Mouse (Mus musculus): ENCODE data around the gene Dennd1a. TPM values are rescaled to one million over a fixed set of nuclear protein-coding genes. Genes with fewer than 3 reads are reported as not detected.

Dennd1a gene
- polyA plus RNA-seq, 2 experiments from 2014 or later = 8.8 to 13.4 TPM

DNA sequence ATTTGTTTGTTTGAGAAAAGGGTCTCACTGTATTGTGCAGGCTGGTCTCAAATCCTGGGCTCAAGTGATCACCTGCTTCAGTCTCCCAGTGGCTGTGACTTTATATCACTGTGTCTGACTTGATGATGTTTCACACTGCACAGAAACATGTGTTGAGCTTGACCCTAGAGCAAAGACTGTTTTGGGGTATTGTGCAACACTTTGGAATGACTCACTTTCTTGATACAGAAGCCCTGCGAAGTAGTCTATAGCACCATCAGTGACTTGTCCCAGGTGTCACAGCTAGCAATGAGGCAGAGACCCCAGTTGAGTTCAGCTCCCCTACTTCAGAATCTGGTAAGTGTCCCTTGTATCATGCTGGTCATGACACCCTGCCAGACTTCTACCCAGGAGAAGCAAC is 429.7 kb downstream of the Dennd1a start:
- no peak for ATAC-seq

DNA sequence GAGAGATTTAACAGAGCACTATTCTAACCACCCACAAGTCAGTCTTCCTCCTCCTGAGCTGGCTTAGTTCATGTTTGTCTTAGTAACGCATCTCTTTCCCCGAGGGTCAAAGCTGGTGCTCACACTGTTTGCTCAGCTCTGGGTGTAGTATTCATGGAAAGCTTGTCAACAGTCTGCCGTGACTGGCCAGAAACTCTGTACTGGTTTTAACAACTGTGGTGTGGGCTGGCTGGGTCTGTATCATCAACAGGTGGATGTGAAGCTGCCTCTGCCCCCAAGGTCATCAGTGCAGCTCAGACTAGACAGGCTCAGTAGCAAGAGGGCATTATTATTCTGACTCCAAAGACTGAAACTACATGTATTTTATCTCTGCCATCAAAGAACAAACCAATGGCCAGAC is 430.2 kb downstream of the Dennd1a start:
- no peak for ATAC-seq

DNA sequence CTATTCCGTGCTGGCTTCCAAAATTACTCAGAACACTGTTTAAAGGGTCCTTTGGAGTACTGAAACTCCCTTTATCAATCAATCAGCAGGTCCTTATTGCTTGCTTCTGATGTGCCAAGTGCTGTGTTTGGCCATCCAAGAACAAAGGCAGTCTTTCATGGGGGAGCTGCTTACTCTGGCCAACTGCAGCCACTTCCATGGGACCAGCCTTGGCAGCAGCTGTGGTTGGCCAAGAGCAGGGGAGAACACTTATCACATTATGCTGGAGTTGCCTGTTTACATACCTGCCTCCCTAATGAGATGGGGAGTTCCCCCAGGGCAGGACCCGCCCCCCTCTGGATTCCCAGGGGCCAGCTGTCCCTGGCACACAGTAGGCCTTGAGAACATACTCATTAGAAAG is 432.0 kb downstream of the Dennd1a start:
- no peak for ATAC-seq

DNA sequence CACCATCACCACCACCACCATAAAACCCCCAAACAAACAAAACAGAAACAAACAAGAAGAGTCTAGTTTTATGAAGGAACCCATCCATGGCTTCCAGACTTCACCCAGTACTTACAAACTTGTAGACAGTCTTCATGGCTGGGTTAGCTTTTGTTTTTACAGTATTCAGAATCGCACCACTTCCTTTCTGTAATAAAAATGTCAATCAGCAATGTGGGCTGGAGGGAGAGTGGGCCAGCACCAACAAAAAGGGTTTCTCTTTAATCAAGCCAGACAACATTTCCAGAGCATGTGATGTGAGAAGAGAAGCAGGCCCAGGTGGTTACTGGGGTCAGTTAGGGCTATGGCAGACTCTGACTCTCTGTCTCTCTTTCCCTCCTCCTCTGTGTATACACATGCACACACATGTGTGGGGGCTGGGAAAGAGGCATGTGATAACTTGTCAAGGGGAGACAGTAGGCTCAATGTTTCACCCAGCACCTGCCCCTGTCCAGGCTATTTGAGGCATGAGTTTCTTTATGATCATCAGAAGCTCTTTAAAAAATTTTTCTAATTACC is 433.2 kb downstream of the Dennd1a start:
- no peak for ATAC-seq

DNA sequence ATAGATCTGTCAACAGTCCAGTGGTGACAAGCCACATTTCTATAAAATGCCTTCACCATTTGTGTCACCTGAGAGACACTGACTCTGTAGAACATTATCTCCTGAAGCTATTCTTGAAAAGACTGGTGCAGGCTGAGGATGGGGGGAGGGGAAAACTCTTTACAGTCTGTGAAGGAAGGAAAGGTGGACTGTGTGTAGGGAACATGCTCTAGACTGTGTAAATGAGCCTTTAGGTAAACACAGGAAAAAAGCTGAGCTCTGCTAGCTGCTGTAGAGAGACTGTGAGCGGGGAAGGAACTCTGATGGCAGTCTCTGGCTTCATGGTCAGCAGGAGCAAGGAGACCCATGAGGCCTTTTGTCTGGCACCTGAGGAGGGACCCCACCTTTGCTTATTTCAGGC is 436.6 kb downstream of the Dennd1a start:
- no peak for ATAC-seq

DNA sequence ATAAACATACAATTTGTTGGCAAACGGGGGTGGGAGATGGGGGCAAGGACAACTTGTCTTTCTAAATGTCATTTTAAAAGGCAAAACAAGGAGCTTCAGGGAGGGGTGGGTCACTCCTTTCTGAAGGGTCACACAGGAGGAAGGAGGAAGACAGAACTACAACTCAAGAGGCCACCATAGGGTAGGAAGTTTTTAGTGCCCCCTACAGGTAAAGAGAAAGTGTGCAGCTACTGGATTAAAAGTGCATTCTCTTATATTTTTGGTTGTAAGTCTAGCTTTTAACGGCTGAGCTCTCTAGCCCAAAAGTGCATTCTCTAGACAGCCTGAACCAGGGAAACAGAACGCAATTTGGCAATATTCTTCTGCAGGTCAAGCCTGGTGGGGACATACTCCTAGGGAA is 437.8 kb downstream of the Dennd1a start:
- ATAC-seq = no peak

DNA sequence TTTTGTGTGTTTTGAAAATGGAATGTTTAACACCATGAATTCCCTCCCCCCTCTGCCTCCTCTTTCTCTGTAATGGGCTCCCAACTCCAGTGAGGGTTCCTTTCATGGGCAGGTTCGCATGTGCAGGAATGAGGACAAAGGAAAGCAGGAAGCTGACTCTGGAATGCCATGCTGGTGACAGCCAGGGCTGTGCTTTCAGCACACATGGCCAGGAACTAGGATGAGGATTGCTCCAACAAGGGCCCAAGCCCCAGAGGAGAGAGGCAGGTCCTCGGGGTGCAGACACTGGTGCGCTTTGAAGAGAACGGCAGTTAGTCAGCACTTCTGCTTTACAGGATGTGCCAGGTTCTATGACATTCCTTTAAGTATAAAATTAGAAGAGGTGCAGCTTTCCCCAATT is 444.5 kb downstream of the Dennd1a start:
- no peak for ATAC-seq

DNA sequence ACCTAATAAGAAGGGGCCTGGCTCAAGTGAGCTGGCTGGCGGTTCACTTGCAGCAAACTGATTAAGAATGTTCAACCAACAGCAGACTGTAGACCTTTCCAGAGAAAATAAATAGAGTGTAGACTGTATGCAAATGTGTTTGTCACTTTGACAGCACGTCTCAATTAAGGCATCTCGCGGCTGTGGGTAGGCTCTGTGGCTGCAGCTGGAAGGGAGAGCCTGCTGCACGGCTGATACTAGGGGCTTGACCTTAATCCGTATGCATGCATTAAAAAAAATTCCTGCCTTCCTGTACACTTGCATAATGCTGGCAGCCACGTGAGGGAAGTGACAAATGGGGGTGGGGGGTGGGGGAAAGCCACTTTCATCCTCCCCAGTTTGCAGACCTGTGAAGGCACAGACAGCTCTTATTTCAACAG is 445.0 kb downstream of the Dennd1a start:
- no peak for ATAC-seq

DNA sequence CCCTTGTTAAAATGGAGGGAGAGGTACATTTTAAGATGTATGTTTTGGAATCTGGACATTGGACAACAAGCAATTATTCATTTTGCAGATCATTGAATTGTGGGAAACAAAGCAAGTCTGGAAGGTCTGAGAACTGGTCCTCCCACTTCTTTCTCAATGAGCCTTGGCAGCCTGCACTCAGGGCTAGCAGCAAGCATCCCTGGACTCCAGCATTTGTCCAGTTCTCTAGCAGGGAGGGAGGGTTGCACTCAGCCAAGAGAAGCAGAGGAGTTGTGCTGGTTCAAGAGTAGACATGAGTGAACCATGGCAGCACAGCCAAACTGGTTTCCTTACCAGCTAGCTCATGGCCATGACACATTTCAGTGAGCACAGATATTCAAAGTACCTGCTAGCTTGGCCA is 447.3 kb downstream of the Dennd1a start:
- ATAC-seq = no peak

DNA sequence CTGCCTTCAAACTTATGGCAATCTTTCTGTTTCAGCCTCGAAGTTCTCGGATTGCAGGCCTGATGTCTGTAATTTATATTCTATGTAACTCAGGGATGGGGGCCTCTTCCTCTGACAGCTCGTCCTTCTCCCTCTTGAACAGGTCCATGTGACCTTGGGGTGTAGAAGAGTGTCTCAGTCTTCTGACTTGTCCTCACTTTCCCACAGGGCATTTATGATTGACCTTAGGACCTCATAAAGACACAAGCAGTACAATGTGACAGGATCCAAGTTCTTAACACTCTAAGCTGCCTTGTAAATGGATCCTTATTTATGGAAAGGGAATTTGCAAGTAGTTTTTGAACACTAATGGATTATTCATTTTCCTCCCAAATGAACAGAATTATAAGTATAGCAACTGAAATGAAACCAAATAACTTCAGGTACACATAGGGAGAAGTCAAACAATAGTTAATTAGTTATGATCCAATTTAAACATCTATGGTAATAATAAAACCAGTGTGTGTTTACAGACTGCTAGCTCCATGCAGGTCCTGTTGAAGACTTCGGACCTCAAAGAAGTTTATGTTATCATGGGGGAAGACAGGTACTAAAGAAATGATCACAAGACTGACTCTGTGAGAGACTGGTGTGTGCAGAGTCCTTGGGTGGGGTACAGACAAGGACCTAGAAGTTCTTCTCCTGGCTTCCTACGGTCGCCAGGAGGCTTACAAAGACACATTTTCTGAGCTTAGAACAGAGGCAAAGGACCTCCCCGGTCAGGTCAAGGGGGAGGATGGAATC is 448.8 kb downstream of the Dennd1a start:
- ATAC-seq = no peak

DNA sequence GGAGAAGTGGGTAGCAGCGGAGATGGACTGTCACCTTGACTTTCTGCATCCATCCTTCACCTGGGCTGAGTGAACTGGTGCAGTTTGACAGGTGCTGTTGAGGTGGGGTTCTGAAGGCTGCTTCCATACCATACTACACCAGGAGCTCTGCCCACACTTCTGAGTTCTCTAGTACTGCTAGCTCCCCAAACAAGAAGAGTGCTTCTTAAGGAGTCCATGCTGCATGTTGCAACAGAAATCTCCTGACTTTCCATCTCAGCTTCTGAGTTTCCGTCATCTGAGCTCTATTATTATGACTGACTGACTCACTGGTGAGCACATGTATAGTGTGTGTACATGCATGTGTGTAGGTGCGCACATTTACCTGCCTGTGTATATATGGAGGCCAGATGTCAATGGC is 449.6 kb downstream of the Dennd1a start:
- no peak for ATAC-seq

DNA sequence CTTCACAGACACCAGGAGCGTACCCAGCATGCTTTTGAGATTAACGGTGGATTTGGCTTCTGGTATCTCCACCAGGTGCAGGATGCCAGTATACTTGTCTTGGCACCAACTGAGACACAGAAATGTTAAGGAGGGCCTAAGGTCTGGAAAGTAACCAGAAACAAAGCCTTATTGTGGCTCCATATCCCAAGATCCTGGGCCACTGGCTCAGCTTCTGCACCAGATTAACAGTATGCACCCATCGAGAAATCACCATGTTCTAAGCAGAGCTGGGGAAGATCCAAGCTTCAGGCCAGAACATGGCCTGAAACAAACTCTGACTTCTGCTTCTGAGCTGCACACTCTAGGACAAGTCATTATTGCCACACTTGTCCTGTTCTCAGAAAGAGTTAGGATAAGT is 450.3 kb downstream of the Dennd1a start:
- no peak for ATAC-seq

DNA sequence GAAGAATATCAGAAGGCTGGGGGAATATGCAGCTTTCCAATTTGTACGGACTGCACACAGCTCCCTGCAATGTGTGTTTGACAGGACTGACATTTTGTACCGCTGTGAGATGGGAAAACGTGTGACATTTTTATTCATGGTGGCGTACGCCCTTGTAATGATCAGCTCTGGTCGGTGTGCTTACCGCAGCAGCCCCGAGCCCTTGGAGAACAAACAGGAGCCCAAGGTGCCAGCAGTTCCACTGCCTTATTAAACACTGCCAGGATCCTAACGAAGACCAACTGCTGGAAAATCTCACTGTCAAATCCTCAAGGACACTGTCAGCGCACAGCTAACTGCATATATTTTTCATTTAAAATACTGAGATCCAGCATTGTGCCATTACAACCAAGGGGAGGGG is 454.9 kb downstream of the Dennd1a start:
- ATAC-seq = no peak

DNA sequence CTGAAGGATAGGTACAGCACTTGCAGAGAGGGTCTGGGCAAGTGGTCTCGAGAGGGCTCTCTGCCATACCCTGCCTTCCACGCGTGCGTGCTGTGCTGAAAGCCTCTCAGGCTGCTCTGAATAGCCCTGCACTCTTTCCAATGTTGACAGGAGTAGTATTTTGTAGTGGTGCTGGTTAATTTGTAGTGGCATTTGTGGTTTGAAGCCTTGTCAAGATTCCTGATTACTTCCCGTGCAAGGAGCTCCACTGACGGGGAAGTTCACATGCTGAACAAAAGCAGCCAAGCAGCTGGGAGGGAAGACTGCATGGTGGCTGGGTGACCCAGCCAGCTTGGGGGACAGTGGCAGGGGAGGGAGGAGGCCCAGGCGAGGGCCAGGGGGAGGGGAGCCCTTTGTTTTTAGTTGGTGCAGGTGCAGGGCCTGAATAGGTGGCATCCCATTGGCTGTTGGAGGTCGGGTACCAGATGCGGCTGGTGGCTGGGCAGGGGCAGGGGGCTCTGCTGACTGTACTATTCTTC is 457.4 kb downstream of the Dennd1a start:
- ATAC-seq = no peak

DNA sequence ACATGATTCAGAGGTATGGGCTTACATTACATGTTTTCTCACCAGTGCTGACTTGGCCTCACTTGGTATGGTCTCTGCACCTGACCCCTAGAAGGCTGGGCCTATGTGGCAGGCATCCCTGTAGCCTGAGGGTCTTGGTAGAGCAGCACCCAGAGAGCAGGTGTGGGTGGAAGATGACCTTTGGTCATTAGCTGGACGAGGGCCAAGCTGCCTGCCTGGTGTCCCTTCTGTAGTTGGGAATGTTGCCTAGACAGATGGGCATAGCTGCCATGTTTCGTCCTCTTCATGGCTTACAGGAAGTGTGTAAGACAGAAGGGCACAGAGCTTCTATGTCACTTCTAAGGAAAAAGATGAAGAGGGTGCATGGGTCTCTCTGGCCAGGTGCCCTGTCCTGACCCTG is 463.4 kb downstream of the Dennd1a start:
- no peak for ATAC-seq

DNA sequence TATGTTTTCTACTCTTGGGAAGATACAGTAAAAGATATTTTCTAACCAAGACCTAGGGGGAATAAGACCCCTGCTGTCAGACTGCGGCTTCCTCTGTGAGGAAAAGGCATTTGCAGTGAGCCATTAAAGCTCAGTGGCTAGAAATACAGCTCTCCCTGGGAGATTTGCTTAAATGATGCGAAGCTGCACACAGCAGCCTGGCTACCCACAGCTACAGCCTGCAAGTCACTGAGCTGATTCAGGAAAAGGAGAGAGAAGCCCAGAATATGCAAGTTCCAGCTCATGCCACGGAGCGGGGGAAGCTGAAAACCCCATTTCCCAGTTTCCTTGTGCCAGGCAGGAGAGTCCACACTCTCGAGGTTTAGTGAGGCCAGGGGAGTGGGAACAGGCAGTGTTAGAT is 465.1 kb downstream of the Dennd1a start:
- no peak for ATAC-seq

DNA sequence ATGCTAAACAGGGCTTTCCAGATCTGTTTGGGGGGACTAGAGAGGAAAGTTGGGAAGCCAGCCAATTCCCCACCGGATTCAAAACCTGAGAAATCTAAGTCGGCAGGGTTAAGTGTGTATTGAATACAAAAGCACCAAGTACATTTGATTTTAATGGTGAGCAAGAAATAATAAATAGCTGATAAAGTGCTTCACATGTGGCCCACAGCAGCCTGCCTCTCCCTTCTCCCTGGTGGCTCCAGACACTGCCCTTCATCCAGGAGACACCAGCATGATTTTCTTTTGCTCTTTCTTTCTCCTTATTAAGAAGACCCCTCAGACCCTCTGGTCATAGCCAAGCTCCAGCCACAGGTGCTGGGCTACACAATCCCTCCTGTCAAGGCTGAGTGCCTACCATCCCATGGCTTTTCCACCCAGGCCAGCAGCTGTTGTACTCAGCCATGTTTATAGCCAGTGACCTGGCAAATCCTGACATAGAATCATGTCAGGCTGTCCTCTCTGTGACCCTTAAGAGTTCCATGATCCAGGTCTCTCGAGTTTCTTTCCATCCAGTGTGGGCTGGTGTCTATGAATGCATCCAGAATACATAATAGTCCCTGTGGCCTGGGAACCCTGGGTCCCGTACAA is 467.6 kb downstream of the Dennd1a start:
- no peak for ATAC-seq

DNA sequence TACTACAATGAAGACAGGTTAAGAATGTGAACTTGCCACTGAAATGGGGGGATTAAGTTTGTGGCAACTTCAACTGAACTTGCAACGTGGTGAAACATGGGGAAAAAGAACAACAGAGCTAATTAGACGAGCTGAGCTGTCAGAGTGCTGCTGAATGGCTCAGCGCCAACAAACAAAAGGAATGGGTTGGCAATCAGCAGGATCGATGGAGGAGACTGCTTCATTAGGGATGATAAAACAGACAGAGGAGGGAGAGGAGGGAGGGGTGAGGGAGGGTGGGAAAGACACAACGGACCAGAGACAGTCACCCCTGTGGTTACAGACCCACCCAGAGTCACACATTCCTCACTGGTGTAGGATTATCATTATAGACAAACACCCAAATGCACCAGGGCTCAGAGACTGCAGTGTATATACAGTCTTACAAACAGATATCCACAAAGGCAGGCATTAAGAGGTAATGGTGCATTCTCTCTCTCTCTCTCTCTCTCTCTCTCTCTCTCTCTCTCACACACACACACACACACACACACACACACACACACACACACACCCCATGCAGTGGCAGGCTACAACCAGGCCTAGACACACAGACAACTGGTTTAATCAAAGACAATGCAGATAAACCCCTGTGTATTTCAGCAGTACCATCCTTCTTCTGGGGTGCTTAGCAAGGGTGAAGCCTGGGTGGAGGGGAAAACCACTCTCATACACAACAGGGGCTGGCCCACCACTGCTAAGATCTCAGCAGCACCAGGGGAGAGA is 468.2 kb downstream of the Dennd1a start:
- ATAC-seq = no peak

DNA sequence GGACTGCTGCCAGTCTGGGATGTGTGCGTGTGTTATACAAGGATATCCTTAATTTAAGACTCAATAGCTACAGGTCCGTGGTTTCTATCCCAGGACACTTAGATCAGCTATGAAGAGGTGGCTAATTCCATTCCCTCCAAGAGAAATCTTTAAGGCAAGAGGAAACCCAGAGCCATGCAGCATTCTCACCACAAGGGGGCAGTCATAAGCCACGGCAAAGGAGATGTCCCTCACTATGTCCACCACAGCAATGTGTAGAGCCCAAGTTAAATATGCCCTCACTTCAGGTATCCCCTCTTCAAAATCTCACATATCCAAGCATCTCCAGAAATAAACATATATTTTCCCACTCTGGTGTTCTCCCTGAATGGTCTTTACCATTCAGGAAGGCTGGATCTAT is 471.5 kb downstream of the Dennd1a start:
- peak; percentile 40 for ATAC-seq

DNA sequence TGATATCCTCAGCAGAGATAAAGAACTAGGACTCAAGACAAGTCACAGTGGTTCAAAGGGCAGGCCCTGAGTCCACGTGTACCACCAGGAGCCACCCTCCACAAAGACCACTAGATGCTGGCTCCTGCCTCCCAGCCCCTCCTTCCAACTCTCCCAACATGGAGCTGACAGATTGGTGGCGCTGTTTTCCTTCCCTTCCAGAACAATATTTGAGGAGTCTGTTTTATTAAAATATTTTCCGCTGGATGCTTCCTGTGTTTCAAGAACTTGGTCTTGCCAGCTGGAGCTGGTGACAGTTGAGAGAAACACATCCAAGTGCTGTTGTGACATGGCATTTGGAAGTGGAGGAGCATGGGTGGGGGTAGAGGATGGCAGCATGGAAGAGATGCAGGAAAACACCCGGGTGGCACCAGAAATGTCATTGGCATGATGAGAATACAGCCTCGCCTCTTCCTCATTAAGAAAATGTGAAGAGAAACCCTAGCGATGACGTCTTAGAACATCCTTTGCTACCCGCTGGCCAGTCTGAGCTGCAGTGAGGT is 472.3 kb downstream of the Dennd1a start:
- no peak for ATAC-seq

DNA sequence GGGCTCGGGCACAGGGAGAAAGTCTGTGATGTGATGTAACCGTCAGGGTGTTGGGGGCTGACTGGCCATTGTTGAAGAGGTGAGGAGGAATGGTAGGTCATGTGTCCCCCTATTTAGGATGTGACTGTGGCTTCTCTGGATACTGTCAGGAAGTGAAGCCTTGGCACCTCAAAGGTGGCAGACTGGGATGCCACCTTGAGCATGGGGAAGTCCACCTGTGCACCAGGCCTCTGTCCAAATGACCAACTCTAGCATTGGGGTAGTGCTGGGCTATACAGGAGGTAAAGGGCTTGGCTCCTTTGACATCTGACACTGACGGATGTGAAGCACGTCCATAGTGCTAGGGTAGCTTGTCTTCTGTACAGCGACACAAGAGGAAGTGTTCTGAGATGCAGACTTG is 474.8 kb downstream of the Dennd1a start:
- no peak for ATAC-seq

DNA sequence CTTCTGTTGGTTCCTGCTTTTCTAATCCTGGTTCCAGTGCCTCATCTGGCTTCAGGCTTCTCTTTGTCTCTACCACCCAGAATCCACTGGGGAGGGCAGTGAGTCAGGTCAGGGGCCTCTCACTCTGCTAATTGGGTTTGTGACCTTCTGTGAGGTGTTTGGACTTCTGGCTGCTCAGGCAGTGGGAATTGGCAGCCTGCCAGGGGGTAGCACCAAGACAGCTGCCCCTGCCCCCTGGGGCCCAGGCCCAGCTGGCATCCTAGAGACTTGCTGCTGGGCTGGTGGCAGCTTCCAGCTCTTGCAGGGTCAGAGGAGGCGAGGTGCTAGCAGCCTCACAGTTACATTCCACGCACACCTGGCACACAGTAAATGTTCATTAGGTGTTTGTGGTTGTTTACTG is 475.5 kb downstream of the Dennd1a start:
- ATAC-seq = no peak

DNA sequence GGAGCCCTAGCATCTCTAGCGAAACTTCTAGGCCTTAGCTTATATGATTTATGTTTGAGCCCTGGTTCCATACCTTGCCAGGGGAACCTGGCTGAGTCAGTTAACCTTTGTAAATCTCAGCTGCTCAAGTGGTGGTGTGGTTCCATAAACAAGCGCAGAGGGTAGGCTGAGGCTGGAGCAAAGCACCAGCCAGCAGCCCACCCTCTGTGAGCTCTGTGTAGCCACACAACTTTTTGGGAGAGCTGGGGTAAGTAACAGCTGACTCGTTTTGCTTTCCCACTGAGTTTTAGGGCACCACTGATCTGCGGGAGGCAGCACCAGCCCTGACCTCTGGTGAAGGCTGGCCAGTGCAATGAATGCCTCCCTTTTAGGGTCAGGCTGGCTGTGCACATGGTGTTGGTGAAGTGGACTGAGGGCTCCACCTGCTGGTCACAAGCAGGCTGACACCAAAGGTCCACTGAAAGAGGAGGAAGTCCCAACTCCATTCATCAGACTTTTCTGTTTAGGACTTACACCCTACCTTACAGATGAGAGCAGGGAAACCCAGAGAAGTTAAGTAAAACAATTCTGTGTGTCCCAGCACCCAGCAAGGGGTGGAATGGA is 484.5 kb downstream of the Dennd1a start:
- no peak for ATAC-seq
